Mouse (Mus musculus) heart, postnatal 0 days (tissue): ENCODE data around the gene Tox2. TPM values are rescaled to one million over a fixed set of nuclear protein-coding genes. Genes with fewer than 3 reads are reported as not detected.
A peak's percentile ranks its signal among the peaks of the same experiment; 100 is the strongest.

Source experiments
- ATAC-seq: fragments of 200-750 bp; cut with Nextera tagmentation; 2 replicates; pipeline ENCODE4 v1.8.0; 2017; ENCODE audit warnings: low read depth, moderate number of reproducible peaks, moderate library complexity; ENCODE audit not compliant: insufficient read depth
- DNase-seq: peaks from one replicate; pipeline ENCODE4 v3.0.0-alpha.2; 2016; ENCODE audit warnings: low spot score
- H3K27ac ChIP-seq: fragments of 300-500 bp; sonication (generic); 2 replicates; pipeline ENCODE4 v1.5.1; 2014; ENCODE audit warnings: low read depth, mild to moderate bottlenecking
- H3K27me3 ChIP-seq: fragments of 300-500 bp; sonication (generic); 2 replicates; pipeline ENCODE4 v1.6.1; 2014; ENCODE audit warnings: low read length, mixed read lengths; ENCODE audit not compliant: control insufficient read depth, insufficient read depth
- H3K36me3 ChIP-seq: fragments of 300-500 bp; sonication (generic); replicated peaks from 2 replicates; pipeline ENCODE4 v1.6.1; 2014; ENCODE audit warnings: low read length, mixed read lengths; ENCODE audit not compliant: control insufficient read depth, insufficient read depth
- H3K4me1 ChIP-seq: fragments of 300-500 bp; sonication (generic); 2 replicates; pipeline ENCODE4 v1.6.1; 2014; ENCODE audit warnings: antibody characterized with exemption; ENCODE audit not compliant: control insufficient read depth, insufficient read depth
- H3K4me2 ChIP-seq: fragments of 300-500 bp; sonication (generic); 2 replicates; pipeline ENCODE4 v1.6.1; 2014; ENCODE audit warnings: low read depth, mild to moderate bottlenecking, low read length, moderate library complexity
- H3K4me3 ChIP-seq: fragments of 300-500 bp; sonication (generic); 2 replicates; pipeline ENCODE4 v1.5.1; 2014; ENCODE audit warnings: low read depth, low read length
- H3K9ac ChIP-seq: fragments of 300-500 bp; sonication (generic); replicated peaks from 2 replicates; pipeline ENCODE4 v1.6.1; 2014; ENCODE audit warnings: low read depth, low read length, mixed read lengths
- H3K9me3 ChIP-seq: fragments of 300-500 bp; sonication (generic); replicated peaks from 2 replicates; pipeline ENCODE4 v1.6.1; 2016; ENCODE audit warnings: low read length; ENCODE audit not compliant: control insufficient read depth
- CTCF ChIP-seq: IDR thresholded peaks from 2 replicates; pipeline ENCODE4 v1.5.1; 2016; ENCODE audit warnings: antibody characterized with exemption, control low read depth, low read depth
- EP300 ChIP-seq: IDR thresholded peaks from 2 replicates; pipeline ENCODE4 v1.6.1; 2016; ENCODE audit warnings: antibody characterized with exemption, low read depth
- WGBS: fragments of 180-500 bp; shearing (Covaris S2); extraction: QIAGEN DNeasy Blood & Tissue Kit; methylation state at CpG from one replicate; pipeline ENCODE4 v1.1.7; 2014; 5-methylcytosine and 5-hydroxymethylcytosine counted together
- polyA plus RNA-seq: library from polyadenylated mRNA; unstranded; fragments of >200 nt; fragmentation: Nextera tagmentation; extraction: Ambion mirVana; gene quantifications from 2 replicates; pipeline ENCODE4 v1.2.1, GENCODE M21; 2015
- total RNA-seq: library from RNA; depleted of rRNA; stranded (reverse); fragments of >200 nt; gene quantifications from 2 replicates; pipeline ENCODE4 v1.2.3, GENCODE M21; 2014; ENCODE audit warnings: low replicate concordance

Tox2 gene
- total and polyA plus RNA-seq, 2 experiments from 2014 or later: 0.19 to 1.7 TPM

- H3K4me3 ChIP-seq: no peak overlapping the region
- WGBS: 91% methylated on average over 11 of the region's 11 CpGs
Measured at GRCm38 (mm10) chr2:163171891-163172290, 31.0 kb upstream of the Tox2 start.

GRCm38 (mm10) chr2:163174066-163174465, 28.9 kb upstream of the Tox2 start:
- no peaks in the 10 kb centered on the region for H3K9me3 ChIP-seq
- no peaks in the 10 kb centered on the region for H3K36me3 ChIP-seq
- no peak overlapping the region for H3K27ac ChIP-seq
- no peaks in the 10 kb centered on the region for H3K27me3 ChIP-seq
- H3K4me2 ChIP-seq: no peak overlapping the region
- H3K4me3 ChIP-seq: no peak overlapping the region
- no peaks in the 10 kb centered on the region for H3K4me1 ChIP-seq
- no peak overlapping the region for H3K9ac ChIP-seq
- DNase-seq: no peak
- WGBS: 43% methylated on average over 7 of the region's 7 CpGs
- TF ChIP-seq EP300: no peak
- TF ChIP-seq CTCF: no peak
- ATAC-seq: no peak

More at GRCm38 (mm10) chr2:163171891-163172290, 31.0 kb upstream of the Tox2 start:
- Histone ChIP-seq H3K27ac (no peak overlapping the region), H3K9me3 (no peaks in the 10 kb centered on the region), H3K9ac (no peak overlapping the region), H3K36me3 (no peaks in the 10 kb centered on the region), H3K4me1 (no peaks in the 10 kb centered on the region), H3K27me3 (no peaks in the 10 kb centered on the region), H3K4me2 (no peak overlapping the region)
- DNase-seq (no peak), ATAC-seq (no peak)
- TF ChIP-seq CTCF (no peak), EP300 (no peak)

GRCm38 (mm10) chr2:163175831-163176230, 27.1 kb upstream of the Tox2 start:
- Histone ChIP-seq H3K4me2 (no peak overlapping the region), H3K36me3 (no peaks in the 10 kb centered on the region), H3K4me3 (no peak overlapping the region), H3K27ac (no peak overlapping the region), H3K27me3 (no peaks in the 10 kb centered on the region), H3K4me1 (no peaks in the 10 kb centered on the region), H3K9me3 (no peaks in the 10 kb centered on the region), H3K9ac (no peak overlapping the region)
- no peak for ATAC-seq
- no peak for DNase-seq
- WGBS: 92% methylated on average over 7 of the region's 8 CpGs
- TF ChIP-seq EP300 (no peak), CTCF (no peak)

GRCm38 (mm10) chr2:163176502-163176901, 26.4 kb upstream of the Tox2 start:
- no peak overlapping the region for H3K9ac ChIP-seq
- peak; percentile 39 for DNase-seq
- no peak overlapping the region for H3K4me3 ChIP-seq
- H3K27ac ChIP-seq: peak overlapping the region; percentile 67
- no peaks in the 10 kb centered on the region for H3K9me3 ChIP-seq
- 33% methylated on average over 7 of the region's 7 CpGs for WGBS
- H3K27me3 ChIP-seq: no peaks in the 10 kb centered on the region
- no peak overlapping the region for H3K4me2 ChIP-seq
- H3K4me1 ChIP-seq: no peaks in the 10 kb centered on the region
- ATAC-seq: peak; percentile 66
- H3K36me3 ChIP-seq: no peaks in the 10 kb centered on the region
- TF ChIP-seq CTCF (no peak), EP300 (no peak; the same call in 1 of the 2 replicates)

- no peaks in the 10 kb centered on the region for H3K27me3 ChIP-seq
- 72% methylated on average over 11 of the region's 11 CpGs for WGBS
- TF ChIP-seq CTCF (no peak), EP300 (no peak)
- H3K4me3 ChIP-seq: no peak overlapping the region
- no peak overlapping the region for H3K4me2 ChIP-seq
- H3K36me3 ChIP-seq: no peaks in the 10 kb centered on the region
- H3K27ac ChIP-seq: no peak overlapping the region
- H3K9ac ChIP-seq: no peak overlapping the region
- DNase-seq (no peak), ATAC-seq (no peak)
- no peaks in the 10 kb centered on the region for H3K9me3 ChIP-seq
- no peaks in the 10 kb centered on the region for H3K4me1 ChIP-seq
Measured at GRCm38 (mm10) chr2:163187552-163187951, 15.4 kb upstream of the Tox2 start.

- no peak for ATAC-seq
- H3K4me2 ChIP-seq: no peak overlapping the region
- no peak overlapping the region for H3K27ac ChIP-seq
Measured at GRCm38 (mm10) chr2:163189596-163189995, 13.3 kb upstream of the Tox2 start.

More at GRCm38 (mm10) chr2:163189596-163189995, 13.3 kb upstream of the Tox2 start:
- Histone ChIP-seq H3K4me1 (no peaks in the 10 kb centered on the region), H3K27me3 (no peaks in the 10 kb centered on the region), H3K4me3 (no peak overlapping the region), H3K9ac (no peak overlapping the region), H3K36me3 (no peaks in the 10 kb centered on the region), H3K9me3 (no peaks in the 10 kb centered on the region)
- WGBS: 31% methylated on average over 5 of the region's 5 CpGs
- DNase-seq: no peak
- no peak for TF ChIP-seq CTCF
- no peak for TF ChIP-seq EP300
